Mouse (Mus musculus) myocyte (in vitro differentiated cells): Measurements from ENCODE around the gene Ptrh2. TPM values are rescaled to one million over a fixed set of nuclear protein-coding genes. Genes with fewer than 3 reads are reported as not detected.

Experiments used
- H3K27me3 ChIP-seq: one replicate; pipeline ENCODE4 v1.6.1; 2011; ENCODE audit not compliant: control insufficient read depth, insufficient read depth, insufficient read length
- H3K36me3 ChIP-seq: one replicate; pipeline ENCODE4 v1.6.1; 2011; ENCODE audit not compliant: control insufficient read depth, insufficient read depth
- H3K4me2 ChIP-seq: one replicate; pipeline ENCODE4 v1.6.1; 2011; ENCODE audit warnings: low read depth, control low read depth
- H3K4me3 ChIP-seq: one replicate; pipeline ENCODE4 v1.5.1; 2011; ENCODE audit warnings: mild to moderate bottlenecking, control low read depth, moderate library complexity
- H3K79me2 ChIP-seq: one replicate; pipeline ENCODE4 v1.6.1; 2011; ENCODE audit not compliant: control insufficient read depth, insufficient read depth
- H3ac ChIP-seq: one replicate; pipeline ENCODE4 v1.6.1; 2011; ENCODE audit not compliant: control insufficient read depth, insufficient read length
- CEBPB ChIP-seq: IDR thresholded peaks from 2 replicates; pipeline ENCODE4 v1.6.1; 2011; ENCODE audit warnings: mild to moderate bottlenecking, moderate library complexity; ENCODE audit not compliant: poor library complexity, insufficient read depth, severe bottlenecking
- E2F4 ChIP-seq: IDR thresholded peaks from one replicate; pipeline ENCODE4 v1.6.1; 2011; ENCODE audit warnings: mild to moderate bottlenecking, control low read depth, moderate library complexity; ENCODE audit not compliant: insufficient read depth
- MAX ChIP-seq: IDR thresholded peaks from one replicate; pipeline ENCODE4 v1.6.1; 2011; ENCODE audit warnings: low read depth, mild to moderate bottlenecking, control low read depth
- MYOD1 ChIP-seq, 3 experiments: IDR thresholded peaks; one replicate each; pipeline ENCODE4 v1.6.1; 2011; ENCODE audit warnings: control low read depth in 2 of 3, low read depth in 2 of 3, mild to moderate bottlenecking in 2 of 3, moderate library complexity in 1 of 3; ENCODE audit not compliant: insufficient read length in 2 of 3, control insufficient read depth in 1 of 3
- MYOG ChIP-seq, 3 experiments: IDR thresholded peaks; one replicate each; pipeline ENCODE4 v1.6.1; 2011; ENCODE audit warnings: control low read depth in 2 of 3, low read depth in 2 of 3, mild to moderate bottlenecking in 2 of 3; ENCODE audit not compliant: insufficient read length in 2 of 3, control insufficient read depth in 1 of 3, insufficient read depth in 1 of 3
- POLR2A ChIP-seq: IDR thresholded peaks from one replicate; pipeline ENCODE4 v1.6.1; 2011; ENCODE audit warnings: low read depth, mild to moderate bottlenecking, control low read depth, moderate library complexity; ENCODE audit not compliant: insufficient read length
- POLR2AphosphoS2 ChIP-seq: IDR thresholded peaks from one replicate; pipeline ENCODE4 v1.6.1; 2011; ENCODE audit warnings: low read depth, control low read depth; ENCODE audit not compliant: insufficient read length
- REST ChIP-seq: IDR thresholded peaks from one replicate; pipeline ENCODE4 v1.6.1; 2011; ENCODE audit warnings: mild to moderate bottlenecking, control low read depth, moderate library complexity; ENCODE audit not compliant: insufficient read depth, insufficient read length
- SRF ChIP-seq: IDR thresholded peaks from one replicate; pipeline ENCODE4 v1.6.1; 2011; ENCODE audit warnings: low read depth; ENCODE audit not compliant: control insufficient read depth, insufficient read length
- TCF12 ChIP-seq: IDR thresholded peaks from one replicate; pipeline ENCODE4 v1.6.1; 2011; ENCODE audit warnings: mild to moderate bottlenecking, control low read depth; ENCODE audit not compliant: poor library complexity, insufficient read depth, severe bottlenecking
- TCF3 ChIP-seq: IDR thresholded peaks from one replicate; pipeline ENCODE4 v1.6.1; 2011; ENCODE audit warnings: low read depth, control low read depth; ENCODE audit not compliant: insufficient read length
- USF1 ChIP-seq: IDR thresholded peaks from one replicate; pipeline ENCODE4 v1.6.1; 2011; ENCODE audit warnings: low read depth, mild to moderate bottlenecking, control low read depth, moderate library complexity
- polyA plus RNA-seq: library from polyadenylated mRNA; unstranded; fragments of >200 nt; fragmentation: generic; extraction: Trizol; gene quantifications from one replicate; pipeline ENCODE4 v1.2.1, GENCODE M21; 2012; ENCODE audit warnings: missing spikeins

Ptrh2 gene
- polyA plus RNA-seq, 1 experiment: 22.6 TPM

GRCm38 (mm10) chr11:86662986-86663895 lies 20.5 kb upstream of the Ptrh2 start:
- Histone ChIP-seq H3K4me2 (no peak overlapping the region), H3K79me2 (peaks cover 19% of the 10 kb centered on the region), H3K36me3 (peaks cover 40% of the 10 kb centered on the region), H3K27me3 (no peaks in the 10 kb centered on the region), H3K4me3 (no peak overlapping the region), H3ac (no peak overlapping the region)
- TF ChIP-seq MAX (no peak), E2F4 (no peak), REST (no peak), CEBPB (no peak), MYOG (IDR thresholded peaks at IDR 0.05; ENCODE audit: control insufficient read depth in 1 of 3, insufficient read depth in 1 of 3, insufficient read length in 2 of 3, low read depth in 2 of 3) (no peak), TCF12 (no peak), POLR2A (no peak), USF1 (no peak), POLR2AphosphoS2 (no peak), MYOD1 (IDR thresholded peaks at IDR 0.05; ENCODE audit: control insufficient read depth in 1 of 3, insufficient read length in 2 of 3, low read depth in 2 of 3) (no peak), TCF3 (no peak), SRF (no peak)

- H3K36me3 ChIP-seq: peaks cover 33% of the 10 kb centered on the region
- H3K27me3 ChIP-seq: no peaks in the 10 kb centered on the region
- no peak for TF ChIP-seq POLR2AphosphoS2
- no peak for TF ChIP-seq REST
- no peak for TF ChIP-seq USF1
- TF ChIP-seq E2F4: no peak
- TF ChIP-seq POLR2A: no peak
- no peak for TF ChIP-seq SRF
- TF ChIP-seq MYOD1 (IDR thresholded peaks at IDR 0.05; ENCODE audit: control insufficient read depth in 1 of 3, insufficient read length in 2 of 3, low read depth in 2 of 3): no peak
- TF ChIP-seq TCF3: no peak
- no peak for TF ChIP-seq MYOG (IDR thresholded peaks at IDR 0.05; ENCODE audit: control insufficient read depth in 1 of 3, insufficient read depth in 1 of 3, insufficient read length in 2 of 3, low read depth in 2 of 3)
- no peak for TF ChIP-seq TCF12
- TF ChIP-seq CEBPB: no peak
- TF ChIP-seq MAX: no peak
- no peak overlapping the region for H3K4me3 ChIP-seq
- H3K79me2 ChIP-seq: peaks cover 26% of the 10 kb centered on the region
- no peak overlapping the region for H3ac ChIP-seq
- no peak overlapping the region for H3K4me2 ChIP-seq
These were observed 19.8 kb upstream of the Ptrh2 start for GRCm38 (mm10) chr11:86663977-86664376.

GRCm38 (mm10) chr11:86664406-86664805 lies 19.4 kb upstream of the Ptrh2 start:
- H3K4me2 ChIP-seq: no peak overlapping the region
- H3K36me3 ChIP-seq: peaks cover 28% of the 10 kb centered on the region
- TF ChIP-seq TCF3: no peak
- TF ChIP-seq MYOD1 (IDR thresholded peaks at IDR 0.05; ENCODE audit: control insufficient read depth in 1 of 3, insufficient read length in 2 of 3, low read depth in 2 of 3): no peak
- no peak for TF ChIP-seq E2F4
- TF ChIP-seq SRF: no peak
- TF ChIP-seq REST: no peak
- no peak for TF ChIP-seq TCF12
- TF ChIP-seq POLR2A: no peak
- TF ChIP-seq MAX: no peak
- TF ChIP-seq CEBPB: no peak
- no peak for TF ChIP-seq MYOG (IDR thresholded peaks at IDR 0.05; ENCODE audit: control insufficient read depth in 1 of 3, insufficient read depth in 1 of 3, insufficient read length in 2 of 3, low read depth in 2 of 3)
- no peak for TF ChIP-seq USF1
- TF ChIP-seq POLR2AphosphoS2: no peak
- H3K27me3 ChIP-seq: no peaks in the 10 kb centered on the region
- no peak overlapping the region for H3K4me3 ChIP-seq
- H3K79me2 ChIP-seq: peaks cover 30% of the 10 kb centered on the region
- no peak overlapping the region for H3ac ChIP-seq

- H3K79me2 ChIP-seq: peaks cover 59% of the 10 kb centered on the region
- no peak overlapping the region for H3ac ChIP-seq
- TF ChIP-seq USF1 (no peak), MYOD1 (IDR thresholded peaks at IDR 0.05; ENCODE audit: control insufficient read depth in 1 of 3, insufficient read length in 2 of 3, low read depth in 2 of 3) (no peak), POLR2AphosphoS2 (no peak)
These were observed 16.2 kb upstream of the Ptrh2 start for GRCm38 (mm10) chr11:86667553-86667952.

More at GRCm38 (mm10) chr11:86667553-86667952, 16.2 kb upstream of the Ptrh2 start:
- Histone ChIP-seq H3K4me2 (no peak overlapping the region), H3K36me3 (peaks cover 14% of the 10 kb centered on the region), H3K27me3 (no peaks in the 10 kb centered on the region), H3K4me3 (no peak overlapping the region)
